Mouse (Mus musculus): ENCODE data around the gene Crx. TPM values are rescaled to one million over a fixed set of nuclear protein-coding genes. Genes with fewer than 3 reads are reported as not detected.

Crx gene
- total RNA-seq, 2 experiments from 2014 or later: not detected

DNA sequence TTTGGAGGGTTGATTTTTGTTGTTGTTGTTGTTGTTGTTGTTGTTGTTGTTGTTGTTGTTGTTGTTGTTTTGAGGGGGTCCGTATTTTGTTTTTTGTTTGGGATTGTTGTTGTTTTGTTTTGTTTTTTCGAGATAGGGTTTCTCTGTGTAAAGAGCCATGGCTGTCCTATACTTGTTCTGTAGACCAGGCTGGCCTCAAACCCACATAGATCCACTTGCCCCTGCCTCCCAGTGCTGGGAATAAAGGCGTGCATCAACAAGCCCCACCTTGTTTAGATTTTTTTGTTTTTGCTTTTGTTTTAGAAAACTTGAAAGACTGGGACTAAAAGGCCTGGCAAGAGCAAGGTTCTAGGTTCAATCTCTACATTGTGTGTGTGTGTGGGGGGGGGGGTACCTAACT, 2.1 kb upstream of the Crx start:
- no peak for ATAC-seq (replicated peaks; ENCODE audit: low FRiP score, poor library complexity, severe bottlenecking)

DNA sequence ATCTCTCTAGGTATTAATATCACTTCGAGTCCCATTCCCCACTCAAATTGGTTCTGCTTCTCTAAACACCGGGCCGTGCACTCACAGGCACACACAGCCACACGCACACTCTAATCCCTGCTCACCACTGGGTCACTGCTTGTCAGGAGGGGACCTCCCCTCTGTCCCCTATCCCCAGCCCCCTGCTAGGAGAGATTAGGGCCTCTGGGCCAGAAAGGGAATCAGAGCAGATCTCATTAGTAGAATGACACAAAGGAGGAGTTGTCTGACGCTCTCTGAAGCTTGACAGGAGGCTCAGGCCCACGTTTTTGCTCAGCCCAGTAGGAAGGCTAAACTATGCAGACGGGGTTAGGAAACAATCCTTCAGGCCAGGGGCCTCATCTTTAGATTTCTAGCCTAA, 1.6 kb upstream of the Crx start:
- no peak for ATAC-seq (replicated peaks; ENCODE audit: low FRiP score, poor library complexity, severe bottlenecking)

DNA sequence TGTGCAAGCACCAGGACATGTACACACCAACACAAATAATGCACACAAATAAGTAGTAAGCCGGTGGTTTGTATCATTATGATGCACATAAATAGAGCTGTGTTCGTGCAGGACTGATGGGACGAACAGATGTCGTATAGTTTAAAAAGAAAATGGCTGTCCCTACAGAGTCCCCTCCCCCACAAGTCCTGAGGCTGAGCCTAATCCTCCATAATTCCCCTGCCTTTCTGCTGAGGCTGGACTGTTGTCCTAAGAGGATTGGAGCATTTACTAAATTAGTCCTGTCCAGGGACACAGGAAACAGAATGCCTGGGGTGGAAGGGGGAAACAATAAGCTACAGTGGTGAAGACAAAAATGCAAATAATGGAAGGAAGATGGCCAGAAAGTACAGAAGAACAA, 15.7 kb downstream of the Crx start:
- no peak for ATAC-seq (replicated peaks; ENCODE audit: low FRiP score, poor library complexity, severe bottlenecking)

DNA sequence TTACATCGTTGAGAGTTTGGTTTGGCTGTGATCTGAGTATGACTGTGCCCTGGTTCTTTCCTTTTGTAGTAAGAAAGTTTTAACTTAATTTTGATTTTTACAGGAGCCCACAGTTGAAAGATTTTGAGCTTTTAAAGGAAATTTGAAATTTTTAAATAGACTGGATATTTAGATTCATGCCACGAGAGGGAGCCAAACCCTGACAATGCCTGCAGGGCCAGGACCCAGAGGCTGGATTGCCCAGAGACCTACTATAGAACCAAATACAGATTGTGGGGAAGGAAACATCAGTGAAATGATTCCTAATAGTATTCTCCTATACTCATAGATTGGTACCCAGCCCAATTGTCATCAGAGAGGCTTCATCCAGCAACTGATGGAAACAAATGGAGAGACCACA, 20.1 kb downstream of the Crx start:
- no peak for ATAC-seq (replicated peaks; ENCODE audit: low FRiP score, poor library complexity, severe bottlenecking)

- no peak for ATAC-seq (replicated peaks; ENCODE audit: low FRiP score, poor library complexity, severe bottlenecking)
These were observed 40.2 kb downstream of the Crx start, which contains the start of gene Obox6 for GRCm38 (mm10) chr7:15839578-15839977. Gene Obox6, minus strand, starts transcription at chr7:15839678.

Other genes with a start within 250 kb of the Crx start
- gene Obox3, start 240.1 kb downstream of the Crx start, total RNA-seq (2015; ENCODE audit: low replicate concordance): not detected in 2 replicates
- gene Obox3, start 240.1 kb downstream of the Crx start, total RNA-seq (2017; ENCODE audit: low replicate concordance): not detected in 2 replicates
- gene Obox5, start 129.8 kb downstream of the Crx start, total RNA-seq (2015; ENCODE audit: low replicate concordance): not detected in 2 replicates
- not detected in 2 replicates for gene Obox5, start 129.8 kb downstream of the Crx start, total RNA-seq (2017; ENCODE audit: low replicate concordance)
- not detected in 2 replicates for gene Obox6, start 40.3 kb downstream of the Crx start, total RNA-seq (2015; ENCODE audit: low replicate concordance)
- not detected in 2 replicates for gene Obox6, start 40.3 kb downstream of the Crx start, total RNA-seq (2017; ENCODE audit: low replicate concordance)
- not detected in 2 replicates for gene Crxos, start 2.6 kb upstream of the Crx start, total RNA-seq (2015; ENCODE audit: low replicate concordance)
- not detected in 2 replicates for gene Crxos, start 2.6 kb upstream of the Crx start, total RNA-seq (2017; ENCODE audit: low replicate concordance)
- 52.4 and 65.6 TPM in 2 replicates for gene Selenow, start 42.4 kb upstream of the Crx start, total RNA-seq (2015; ENCODE audit: low replicate concordance)
- gene Selenow, start 42.4 kb upstream of the Crx start, total RNA-seq (2017; ENCODE audit: low replicate concordance): 19.6 and 25.3 TPM in 2 replicates
- gene Nop53, start 66.1 kb upstream of the Crx start, total RNA-seq (2015; ENCODE audit: low replicate concordance): 23.9 and 38.2 TPM in 2 replicates
- gene Nop53, start 66.1 kb upstream of the Crx start, total RNA-seq (2017; ENCODE audit: low replicate concordance): 66.1 and 114 TPM in 2 replicates
- 2.9 and 5.4 TPM in 2 replicates for gene Ehd2, start 87.6 kb upstream of the Crx start, total RNA-seq (2015; ENCODE audit: low replicate concordance)
- gene Ehd2, start 87.6 kb upstream of the Crx start, total RNA-seq (2017; ENCODE audit: low replicate concordance): 0.64 and 0.76 TPM in 2 replicates
- 5.4 and 16.6 TPM in 2 replicates for gene Bicra, start 168.0 kb upstream of the Crx start, total RNA-seq (2015; ENCODE audit: low replicate concordance)
- gene Bicra, start 168.0 kb upstream of the Crx start, total RNA-seq (2017; ENCODE audit: low replicate concordance): 1.9 and 2.0 TPM in 2 replicates
- not detected in 2 replicates for gene Zfp541, start 181.8 kb upstream of the Crx start, total RNA-seq (2015; ENCODE audit: low replicate concordance)
- gene Zfp541, start 181.8 kb upstream of the Crx start, total RNA-seq (2017; ENCODE audit: low replicate concordance): not detected in 2 replicates
- gene Napa, start 218.5 kb upstream of the Crx start, total RNA-seq (2015; ENCODE audit: low replicate concordance): 282 and 315 TPM in 2 replicates
- gene Napa, start 218.5 kb upstream of the Crx start, total RNA-seq (2017; ENCODE audit: low replicate concordance): 141 and 162 TPM in 2 replicates
- 2.9 and 8.6 TPM in 2 replicates for gene Kptn, start 239.9 kb upstream of the Crx start, total RNA-seq (2015; ENCODE audit: low replicate concordance)
- gene Kptn, start 239.9 kb upstream of the Crx start, total RNA-seq (2017; ENCODE audit: low replicate concordance): 2.2 and 5.2 TPM in 2 replicates
- not detected in 2 replicates for gene Slc8a2, start 249.9 kb upstream of the Crx start, total RNA-seq (2015; ENCODE audit: low replicate concordance)
- gene Slc8a2, start 249.9 kb upstream of the Crx start, total RNA-seq (2017; ENCODE audit: low replicate concordance): 0.26 TPM in 1 of 2 replicates, not detected in the other